Mouse (Mus musculus) embryo, embryonic 9.5 days (tissue): ENCODE data around the gene Gm9972.

ENCODE experiments used
- DNase-seq: peaks from one replicate; pipeline ENCODE4 v3.0.0-alpha.2; 2017; ENCODE audit errors: extremely low spot score

Gm9972 gene

GRCm38 (mm10) chr11:43035446-43035845 is at the start of gene Gm9972:
Gene Gm9972, plus strand, starts transcription at chr11:43035746.
- no peak for DNase-seq

- no peak for DNase-seq
These were observed 36.4 kb upstream of the Gm9972 start for GRCm38 (mm10) chr11:42999188-42999587.

- DNase-seq = no peak
These were observed 23.6 kb upstream of the Gm9972 start for GRCm38 (mm10) chr11:43011941-43012340.

GRCm38 (mm10) chr11:43012980-43013379 is 22.6 kb upstream of the Gm9972 start:
- no peak for DNase-seq

- DNase-seq = no peak
These were observed 12.3 kb upstream of the Gm9972 start for GRCm38 (mm10) chr11:43023109-43023688.

GRCm38 (mm10) chr11:43029813-43030212 is 5.7 kb upstream of the Gm9972 start:
- no peak for DNase-seq

GRCm38 (mm10) chr11:43032141-43032540 is 3.4 kb upstream of the Gm9972 start:
- DNase-seq = no peak

- DNase-seq = no peak
These were observed 10.5 kb downstream of the Gm9972 start for GRCm38 (mm10) chr11:43045871-43046548.

GRCm38 (mm10) chr11:43049363-43049762 is 13.8 kb downstream of the Gm9972 start:
- DNase-seq = no peak

GRCm38 (mm10) chr11:43054972-43055371 is 19.4 kb downstream of the Gm9972 start:
- no peak for DNase-seq

GRCm38 (mm10) chr11:43059437-43059970 is 24.0 kb downstream of the Gm9972 start:
- no peak for DNase-seq

GRCm38 (mm10) chr11:43062286-43062685 is 26.7 kb downstream of the Gm9972 start:
- no peak for DNase-seq

GRCm38 (mm10) chr11:43086309-43087050 is 50.9 kb downstream of the Gm9972 start:
- no peak for DNase-seq
